Mouse (Mus musculus) erythroblast, embryonic 14.5 days (primary cell): ENCODE measurements around the gene Thoc7. TPM values are rescaled to one million over a fixed set of nuclear protein-coding genes. Genes with fewer than 3 reads are reported as not detected.

Experiments used
- H3K27me3 ChIP-seq: 2 replicates; pipeline ENCODE4 v1.6.1; 2012; ENCODE audit warnings: inconsistent platforms; ENCODE audit not compliant: control insufficient read depth
- H3K36me3 ChIP-seq: 2 replicates; pipeline ENCODE4 v1.6.1; 2012; ENCODE audit warnings: mild to moderate bottlenecking, inconsistent platforms; ENCODE audit not compliant: control insufficient read depth
- H3K4me1 ChIP-seq: 2 replicates; pipeline ENCODE4 v1.6.1; 2012; ENCODE audit warnings: inconsistent platforms; ENCODE audit not compliant: control insufficient read depth
- H3K4me3 ChIP-seq: replicated peaks from 2 replicates; pipeline ENCODE3; 2012; ENCODE audit warnings: moderate library complexity, mild to moderate bottlenecking, inconsistent platforms
- H3K9me3 ChIP-seq: 2 replicates; pipeline ENCODE4 v1.6.1; 2012; ENCODE audit warnings: low read length, inconsistent platforms, mixed read lengths; ENCODE audit not compliant: control insufficient read depth
- GATA1 ChIP-seq: IDR thresholded peaks from 2 replicates; pipeline ENCODE4 v1.6.1; 2012; ENCODE audit warnings: low read length, inconsistent platforms, mixed read lengths
- TAL1 ChIP-seq: IDR thresholded peaks from 3 replicates; pipeline ENCODE4 v1.6.1; 2012; ENCODE audit warnings: low read length, inconsistent platforms, mixed read lengths
- polyA plus RNA-seq: library from polyadenylated mRNA; stranded (reverse); fragments of >175 nt; gene quantifications from 2 replicates; pipeline ENCODE4 v1.2.3, GENCODE M21; 2012

Gene Thoc7
- polyA plus RNA-seq, 1 experiment, result 0.86 TPM

GRCm38 (mm10) chr14:13910148-13910547 lies 51.5 kb downstream of the Thoc7 start:
- Histone ChIP-seq H3K27me3 (no peaks in the 10 kb centered on the region), H3K4me3 (no peak overlapping the region), H3K9me3 (no peaks in the 10 kb centered on the region), H3K4me1 (no peaks in the 10 kb centered on the region), H3K36me3 (no peaks in the 10 kb centered on the region)
- TF ChIP-seq GATA1, result no peak
- no peak for TF ChIP-seq TAL1

GRCm38 (mm10) chr14:13907145-13907544 lies 54.5 kb downstream of the Thoc7 start:
- Histone ChIP-seq H3K4me3 (no peak overlapping the region), H3K36me3 (no peaks in the 10 kb centered on the region), H3K4me1 (no peaks in the 10 kb centered on the region), H3K27me3 (no peaks in the 10 kb centered on the region), H3K9me3 (no peaks in the 10 kb centered on the region)
- TF ChIP-seq GATA1 (no peak), TAL1 (no peak)

GRCm38 (mm10) chr14:13906461-13906860 lies 55.2 kb downstream of the Thoc7 start:
- no peak overlapping the region for H3K4me3 ChIP-seq
- no peak for TF ChIP-seq GATA1
- TF ChIP-seq TAL1, result no peak
- H3K4me1 ChIP-seq, result no peaks in the 10 kb centered on the region
- no peaks in the 10 kb centered on the region for H3K9me3 ChIP-seq
- no peaks in the 10 kb centered on the region for H3K36me3 ChIP-seq
- peaks cover 3% of the 10 kb centered on the region for H3K27me3 ChIP-seq

GRCm38 (mm10) chr14:13901611-13902067 lies 60.0 kb downstream of the Thoc7 start:
- H3K36me3 ChIP-seq, result no peaks in the 10 kb centered on the region
- TF ChIP-seq TAL1, result no peak
- peaks cover 6% of the 10 kb centered on the region for H3K27me3 ChIP-seq
- H3K9me3 ChIP-seq, result no peaks in the 10 kb centered on the region
- H3K4me3 ChIP-seq, result no peak overlapping the region
- H3K4me1 ChIP-seq, result no peaks in the 10 kb centered on the region

Other genes starting within 250 kb of the Thoc7 start
- gene Gm281, start 47.4 kb downstream of the Thoc7 start, polyA plus RNA-seq, result not detected in 2 replicates
- gene Atxn7, start 412 bp downstream of the Thoc7 start, polyA plus RNA-seq, result 0.09 and 0.29 TPM in 2 replicates
- 3.8 and 6.8 TPM in 2 replicates for gene Psmd6, start 159.1 kb upstream of the Thoc7 start, polyA plus RNA-seq
- not detected in 2 replicates for gene Olfr720, start 225.0 kb upstream of the Thoc7 start, polyA plus RNA-seq